Mouse (Mus musculus) E14TG2a.4 (cell line): ENCODE measurements at regions not wholly inside any gene's neighbourhood (a gene's known extent, or its start where the extent isn't known, plus 50 kb on each side); places are given as distances from the start of the nearest gene placed in this dataset.

ENCODE experiments used
- CTCF ChIP-seq: conservative IDR thresholded peaks from 2 replicates; pipeline ENCODE4 v1.5.1; 2014; ENCODE audit warnings: low read length
- NANOG ChIP-seq: IDR thresholded peaks from 2 replicates; pipeline ENCODE4 v1.6.1; 2014; ENCODE audit warnings: borderline replicate concordance, low read length, mixed read lengths
- POU5F1 ChIP-seq: IDR thresholded peaks from 2 replicates; pipeline ENCODE4 v1.6.1; 2014; ENCODE audit warnings: low read length, borderline replicate concordance

DNA sequence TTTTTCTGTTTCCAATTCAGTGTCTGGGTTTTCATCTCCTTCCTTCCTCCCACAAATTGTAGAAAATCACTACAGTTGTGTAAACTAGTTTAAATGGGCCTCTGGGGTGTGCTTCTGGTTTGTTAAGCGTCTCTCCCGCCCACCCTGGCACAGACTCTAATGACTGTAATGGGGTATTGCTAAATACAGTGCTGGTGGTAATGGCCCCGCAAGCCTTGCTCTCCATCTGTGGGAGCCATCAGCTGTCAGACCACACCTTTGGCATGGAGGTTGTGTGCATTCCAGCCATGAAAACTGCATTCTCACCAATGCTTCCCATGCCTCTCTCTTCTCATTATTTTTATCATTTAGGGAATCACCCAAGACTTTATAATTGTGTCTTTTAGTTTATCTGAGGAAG lies 91.0 kb upstream of the Ppm1h start:
- TF ChIP-seq CTCF (no peak), NANOG (no peak), POU5F1 (no peak)
